Mouse (Mus musculus): ENCODE measurements around the gene Slc38a1.

GRCm38 (mm10) chr15:96639630-96640029 is 3.1 kb downstream of the Slc38a1 start:
- TF ChIP-seq EP300 (IDR thresholded peaks at IDR 0.05; ENCODE audit: low read depth), result no peak
- TF ChIP-seq CTCF (IDR thresholded peaks at IDR 0.05; ENCODE audit: low read depth), result no peak

Measured in heart, postnatal 0 days (tissue).